Mouse (Mus musculus) forebrain, embryonic 11.5 days (tissue): ENCODE data around the gene Dok5. TPM values are rescaled to one million over a fixed set of nuclear protein-coding genes. Genes with fewer than 3 reads are reported as not detected.
A peak's percentile ranks its signal among the peaks of the same experiment; 100 is the strongest.

Experiments
- ATAC-seq: fragments of 200-750 bp; cut with Nextera tagmentation; replicated peaks from 2 replicates; pipeline ENCODE4 v1.8.0; 2017; ENCODE audit warnings: moderate TSS enrichment; ENCODE audit not compliant: low FRiP score
- DNase-seq: peaks from one replicate; pipeline ENCODE4 v3.0.0-alpha.2; 2017; ENCODE audit warnings: low spot score
- H3K27ac ChIP-seq: fragments of 300-500 bp; sonication (generic); 2 replicates; pipeline ENCODE4 v1.5.1; 2014; ENCODE audit warnings: low read depth, low read length
- H3K27me3 ChIP-seq: fragments of 300-500 bp; sonication (generic); 2 replicates; pipeline ENCODE4 v1.6.1; 2014; ENCODE audit warnings: mild to moderate bottlenecking, low read length, mixed read lengths; ENCODE audit not compliant: control insufficient read depth, insufficient read depth
- H3K36me3 ChIP-seq: fragments of 300-500 bp; sonication (generic); 2 replicates; pipeline ENCODE4 v1.6.1; 2014; ENCODE audit warnings: mild to moderate bottlenecking, low read length, moderate library complexity, mixed read lengths; ENCODE audit not compliant: control insufficient read depth, insufficient read depth
- H3K4me1 ChIP-seq: fragments of 300-500 bp; sonication (generic); replicated peaks from 2 replicates; pipeline ENCODE4 v1.6.1; 2014; ENCODE audit warnings: low read length, mixed read lengths; ENCODE audit not compliant: control insufficient read depth, insufficient read depth
- H3K4me2 ChIP-seq: fragments of 300-500 bp; sonication (generic); 2 replicates; pipeline ENCODE4 v1.6.1; 2014; ENCODE audit warnings: low read depth, mild to moderate bottlenecking, low read length, moderate library complexity, mixed read lengths; ENCODE audit not compliant: severe bottlenecking
- H3K4me3 ChIP-seq: fragments of 300-500 bp; sonication (generic); 2 replicates; pipeline ENCODE4 v1.5.1; 2014; ENCODE audit warnings: low read depth, low read length
- H3K9ac ChIP-seq: fragments of 300-500 bp; sonication (generic); 2 replicates; pipeline ENCODE4 v1.6.1; 2014; ENCODE audit warnings: low read length
- H3K9me3 ChIP-seq: fragments of 300-500 bp; sonication (generic); 2 replicates; pipeline ENCODE4 v1.6.1; 2016; ENCODE audit warnings: low read length, mixed read lengths; ENCODE audit not compliant: control insufficient read depth
- WGBS: fragments of 180-500 bp; shearing (Covaris S2); extraction: QIAGEN DNeasy Blood & Tissue Kit; methylation state at CpG from one replicate; pipeline ENCODE4 v1.1.7; 2014; 5-methylcytosine and 5-hydroxymethylcytosine counted together
- polyA plus RNA-seq: library from polyadenylated mRNA; unstranded; fragments of >200 nt; fragmentation: Nextera tagmentation; extraction: Ambion mirVana; gene quantifications from 2 replicates; pipeline ENCODE4 v1.2.1, GENCODE M21; 2014

Dok5 gene
- polyA plus RNA-seq, 1 experiment from 2014 or later = 6.2 TPM

DNA sequence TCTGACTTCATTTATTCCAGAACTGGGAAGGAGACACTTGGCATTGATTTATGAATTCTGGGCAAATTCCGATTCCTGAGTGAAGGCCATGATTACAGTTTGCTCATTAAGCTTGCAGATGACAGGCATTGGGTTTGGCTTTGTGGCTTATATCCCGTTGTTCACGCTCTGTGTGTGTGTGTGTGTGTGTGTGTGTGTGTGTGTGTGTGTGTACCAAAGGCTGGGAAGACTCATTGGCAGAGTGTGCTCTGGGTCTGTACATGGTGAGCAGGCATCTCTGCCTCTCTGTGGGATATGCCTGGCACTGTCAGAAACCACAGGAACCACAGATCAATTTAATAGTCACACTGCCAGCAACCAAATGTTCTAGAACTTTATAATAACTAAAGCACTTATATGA is 17.3 kb downstream of the Dok5 start:
- Histone ChIP-seq H3K27ac (no peak overlapping the region), H3K36me3 (no peaks in the 10 kb centered on the region), H3K9ac (no peak overlapping the region), H3K4me3 (no peak overlapping the region), H3K27me3 (no peaks in the 10 kb centered on the region), H3K4me2 (no peak overlapping the region), H3K4me1 (no peaks in the 10 kb centered on the region), H3K9me3 (no peaks in the 10 kb centered on the region)
- WGBS = 93% methylated on average over 3 of the region's 3 CpGs
- DNase-seq (no peak), ATAC-seq (no peak)

DNA sequence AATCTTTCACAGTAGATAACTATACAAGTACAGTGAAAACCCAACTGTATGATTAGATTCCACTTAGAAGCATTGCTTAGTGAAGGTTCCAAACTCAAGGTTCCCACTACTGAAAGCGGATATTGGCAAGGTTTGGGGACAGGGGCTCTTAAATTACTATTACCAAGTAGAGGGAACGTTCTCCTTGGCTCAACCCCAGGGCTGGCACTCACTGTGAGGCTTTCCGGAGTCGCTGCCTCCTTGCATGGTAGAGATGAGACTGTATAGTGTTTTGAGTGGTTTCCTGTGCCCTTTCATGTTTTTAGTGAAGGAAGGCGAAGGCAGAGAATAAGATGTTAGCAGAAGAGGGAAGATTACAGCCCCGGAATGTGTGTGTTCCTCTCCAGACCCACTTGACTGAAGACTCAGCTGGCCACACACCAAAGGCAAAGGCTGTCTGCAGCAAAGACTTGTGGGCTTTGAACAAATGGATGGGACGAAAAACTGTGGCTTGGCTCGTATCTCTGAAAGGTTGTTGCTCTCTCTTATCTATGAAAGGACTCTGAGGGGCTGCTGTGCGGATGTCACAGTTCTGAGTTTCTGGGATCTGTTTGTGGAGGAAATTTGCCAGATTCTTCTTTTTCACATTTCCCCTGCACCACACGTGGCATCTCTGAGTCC is 20.7 kb downstream of the Dok5 start:
- H3K4me2 ChIP-seq = no peak overlapping the region
- H3K36me3 ChIP-seq = no peaks in the 10 kb centered on the region
- DNase-seq (no peak), ATAC-seq (no peak)
- H3K9ac ChIP-seq = no peak overlapping the region
- no peak overlapping the region for H3K27ac ChIP-seq
- no peaks in the 10 kb centered on the region for H3K27me3 ChIP-seq
- H3K9me3 ChIP-seq = no peaks in the 10 kb centered on the region
- H3K4me1 ChIP-seq = peaks cover 4% of the 10 kb centered on the region
- WGBS = 85% methylated on average over 10 of the region's 10 CpGs
- H3K4me3 ChIP-seq = no peak overlapping the region

DNA sequence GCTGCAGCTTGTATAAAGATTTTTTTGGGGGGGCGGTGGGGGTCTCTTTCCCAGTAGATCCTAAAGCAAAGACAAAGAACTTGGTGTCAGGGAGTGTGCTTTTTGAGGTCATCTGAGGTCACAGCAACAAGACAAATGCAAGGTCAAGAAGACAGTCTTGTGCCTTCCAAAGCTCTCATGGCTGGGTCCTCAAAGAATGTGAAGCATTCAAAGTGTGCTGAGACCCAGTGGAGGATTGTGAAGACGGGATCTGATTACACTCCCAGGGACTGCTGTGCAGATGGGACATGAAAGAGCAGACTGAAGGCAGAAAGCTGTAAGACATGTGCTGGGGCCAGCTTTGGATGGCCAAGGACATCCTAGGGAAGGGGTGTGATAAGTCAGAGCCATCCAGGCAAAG is 24.2 kb downstream of the Dok5 start:
- Histone ChIP-seq H3K4me3 (no peak overlapping the region), H3K27me3 (no peaks in the 10 kb centered on the region), H3K9me3 (no peaks in the 10 kb centered on the region), H3K27ac (no peak overlapping the region), H3K9ac (no peak overlapping the region), H3K36me3 (no peaks in the 10 kb centered on the region), H3K4me1 (peaks cover 5% of the 10 kb centered on the region), H3K4me2 (no peak overlapping the region)
- DNase-seq = no peak
- WGBS = 57% methylated on average over 2 of the region's 2 CpGs
- ATAC-seq = no peak

DNA sequence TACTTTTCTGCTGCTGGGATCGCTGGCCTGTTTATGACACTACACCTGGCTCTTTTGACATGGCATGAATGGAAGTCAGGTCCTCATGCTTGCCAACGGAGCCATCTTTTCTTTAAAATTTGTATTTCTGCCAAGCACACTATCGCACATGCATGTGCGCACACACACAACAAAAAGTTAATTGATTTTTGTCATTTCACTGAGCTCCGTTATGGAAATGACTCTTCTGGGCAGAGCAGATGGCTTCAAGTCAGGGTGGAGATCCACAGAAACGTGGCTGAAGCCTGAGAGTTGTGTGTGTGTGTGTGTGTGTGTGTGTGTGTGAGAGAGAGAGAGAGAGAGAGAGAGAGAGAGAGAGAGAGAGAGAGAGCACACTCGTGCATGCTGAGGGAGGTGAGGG is 25.1 kb downstream of the Dok5 start:
- Histone ChIP-seq H3K4me2 (no peak overlapping the region), H3K27me3 (no peaks in the 10 kb centered on the region), H3K36me3 (no peaks in the 10 kb centered on the region), H3K9me3 (no peaks in the 10 kb centered on the region), H3K4me1 (peaks cover 5% of the 10 kb centered on the region), H3K4me3 (no peak overlapping the region), H3K9ac (no peak overlapping the region), H3K27ac (no peak overlapping the region)
- DNase-seq = no peak
- ATAC-seq = no peak
- 72% methylated on average over 7 of the region's 7 CpGs for WGBS

DNA sequence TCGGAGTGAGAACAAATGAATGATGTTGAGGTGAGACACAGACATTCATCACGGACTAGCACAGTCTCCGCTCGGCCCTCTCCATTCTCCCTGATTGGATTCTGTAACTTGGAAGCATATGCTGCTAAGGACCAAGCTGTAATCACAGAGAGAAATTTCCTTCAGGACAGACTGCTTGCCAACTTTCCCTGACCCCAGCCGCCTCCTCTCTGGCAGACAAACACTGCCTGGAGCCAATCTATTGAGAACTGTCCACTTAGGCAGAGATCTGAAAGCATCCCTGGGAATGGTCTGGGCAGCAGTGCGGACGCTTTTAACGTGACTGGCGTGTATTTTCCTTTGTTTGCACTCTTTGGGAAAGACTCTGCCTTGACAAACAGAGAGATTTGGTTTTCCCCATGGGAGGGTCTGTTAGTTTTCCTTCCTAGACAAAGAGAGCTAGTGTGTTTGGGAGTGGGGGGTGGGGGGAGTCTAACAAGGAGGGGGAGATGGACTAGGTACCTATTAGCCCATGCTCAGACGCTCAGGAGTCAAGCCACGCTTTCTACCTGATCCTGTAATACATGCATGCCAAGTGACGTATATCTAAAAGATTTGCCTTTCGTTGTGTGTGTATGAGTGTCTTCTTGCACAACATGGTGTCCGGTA is 25.7 kb downstream of the Dok5 start:
- Histone ChIP-seq H3K9ac (no peak overlapping the region), H3K4me3 (no peak overlapping the region), H3K4me1 (peaks cover 5% of the 10 kb centered on the region), H3K9me3 (no peaks in the 10 kb centered on the region), H3K27ac (no peak overlapping the region), H3K36me3 (no peaks in the 10 kb centered on the region), H3K27me3 (no peaks in the 10 kb centered on the region), H3K4me2 (no peak overlapping the region)
- ATAC-seq (peak; percentile 39; the same call in 1 of the 2 replicates), DNase-seq (no peak)
- 48% methylated on average over 14 of the region's 14 CpGs for WGBS

DNA sequence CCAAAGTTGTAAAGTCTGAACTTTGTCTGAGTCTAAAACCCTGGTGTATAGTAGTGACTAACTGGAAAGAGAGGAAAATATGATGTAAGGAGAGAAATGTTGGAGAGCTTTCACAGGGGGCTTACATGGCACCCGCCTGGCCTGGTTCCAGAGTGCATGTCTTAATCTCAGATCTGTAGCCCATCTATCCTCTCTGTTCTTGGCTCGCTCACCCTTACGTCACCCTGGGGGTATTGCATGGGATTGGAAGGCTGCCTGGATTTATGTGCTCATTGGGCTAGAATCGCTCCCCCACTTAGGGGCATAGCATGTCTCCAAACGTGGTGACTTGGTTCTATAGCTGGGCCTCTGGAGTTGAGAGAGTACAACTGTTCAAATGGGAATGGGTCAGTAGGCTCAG is 26.6 kb downstream of the Dok5 start:
- Histone ChIP-seq H3K4me2 (no peak overlapping the region), H3K4me1 (peaks cover 5% of the 10 kb centered on the region), H3K36me3 (no peaks in the 10 kb centered on the region), H3K9ac (no peak overlapping the region), H3K4me3 (no peak overlapping the region), H3K27ac (no peak overlapping the region), H3K27me3 (no peaks in the 10 kb centered on the region), H3K9me3 (no peaks in the 10 kb centered on the region)
- DNase-seq (no peak), ATAC-seq (no peak)
- WGBS = 93% methylated on average over 5 of the region's 5 CpGs

- no peak for DNase-seq
Measured at GRCm38 (mm10) chr2:170764704-170765103, 33.1 kb downstream of the Dok5 start.

GRCm38 (mm10) chr2:170767243-170767642 is 35.6 kb downstream of the Dok5 start:
- ATAC-seq = no peak
- Histone ChIP-seq H3K36me3 (no peaks in the 10 kb centered on the region), H3K4me3 (no peak overlapping the region), H3K9me3 (no peaks in the 10 kb centered on the region), H3K27me3 (no peaks in the 10 kb centered on the region), H3K9ac (no peak overlapping the region), H3K4me2 (no peak overlapping the region), H3K27ac (no peak overlapping the region), H3K4me1 (peaks cover 7% of the 10 kb centered on the region; the same call in 1 of the 2 replicates)
- DNase-seq = no peak
- 81% methylated on average over 8 of the region's 8 CpGs for WGBS

More at GRCm38 (mm10) chr2:170764704-170765103, 33.1 kb downstream of the Dok5 start:
- WGBS = 88% methylated on average over 3 of the region's 3 CpGs
- no peak overlapping the region for H3K9ac ChIP-seq
- ATAC-seq = no peak
- H3K36me3 ChIP-seq = no peaks in the 10 kb centered on the region
- H3K27me3 ChIP-seq = no peaks in the 10 kb centered on the region
- H3K27ac ChIP-seq = no peak overlapping the region
- H3K4me1 ChIP-seq = no peaks in the 10 kb centered on the region
- H3K9me3 ChIP-seq = no peaks in the 10 kb centered on the region
- H3K4me3 ChIP-seq = no peak overlapping the region
- no peak overlapping the region for H3K4me2 ChIP-seq

DNA sequence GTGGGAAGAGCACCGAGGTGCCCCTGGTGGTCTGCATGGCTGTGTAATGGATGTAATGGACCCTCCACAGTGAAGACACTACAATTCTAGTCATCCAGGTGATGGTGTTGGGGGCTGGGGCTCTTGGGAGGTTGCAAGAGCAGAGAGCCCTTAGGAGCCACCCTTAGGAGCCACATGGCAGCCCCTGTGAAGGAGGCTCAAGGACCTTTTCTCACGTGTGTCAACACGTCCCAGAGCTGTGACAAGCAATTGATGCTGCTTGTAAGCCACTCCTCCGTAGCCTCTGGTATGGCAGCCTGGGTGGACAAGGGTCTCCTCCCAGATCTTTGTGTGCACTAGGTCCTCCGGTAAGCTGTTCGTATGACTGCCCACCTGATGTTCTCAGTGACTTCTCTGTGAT is 37.1 kb downstream of the Dok5 start:
- H3K27ac ChIP-seq = no peak overlapping the region
- no peaks in the 10 kb centered on the region for H3K36me3 ChIP-seq
- H3K4me3 ChIP-seq = no peak overlapping the region
- ATAC-seq = no peak
- no peaks in the 10 kb centered on the region for H3K27me3 ChIP-seq
- no peak overlapping the region for H3K9ac ChIP-seq
- no peaks in the 10 kb centered on the region for H3K9me3 ChIP-seq
- DNase-seq = no peak
- WGBS = 86% methylated on average over 6 of the region's 6 CpGs
- peaks cover 10% of the 10 kb centered on the region; the same call in 1 of the 2 replicates for H3K4me1 ChIP-seq
- H3K4me2 ChIP-seq = no peak overlapping the region
